Mouse (Mus musculus) embryonic facial prominence, embryonic 15.5 days (tissue): ENCODE measurements around the gene Armt1. TPM values are rescaled to one million over a fixed set of nuclear protein-coding genes. Genes with fewer than 3 reads are reported as not detected.
"Not testable (repeated sequence)": the region's sequence is repeated elsewhere in the genome, so short reads cannot be mapped to it uniquely, and the experiment has no call there.

Source experiments
- ATAC-seq: fragments of 200-750 bp; cut with Nextera tagmentation; 2 replicates; pipeline ENCODE4 v1.8.0; 2017; ENCODE audit warnings: low read depth, moderate TSS enrichment; ENCODE audit not compliant: insufficient number of reproducible peaks, low FRiP score, low TSS enrichment
- H3K27ac ChIP-seq: fragments of 300-500 bp; sonication (generic); replicated peaks from 2 replicates; pipeline ENCODE4 v1.5.1; 2015; ENCODE audit warnings: mild to moderate bottlenecking, inconsistent platforms
- H3K27me3 ChIP-seq: fragments of 300-500 bp; sonication (generic); 2 replicates; pipeline ENCODE4 v1.6.1; 2015; ENCODE audit warnings: inconsistent platforms
- H3K36me3 ChIP-seq: fragments of 300-500 bp; sonication (generic); 2 replicates; pipeline ENCODE4 v1.6.1; 2015; ENCODE audit warnings: mild to moderate bottlenecking, inconsistent platforms
- H3K4me1 ChIP-seq: fragments of 300-500 bp; sonication (generic); 2 replicates; pipeline ENCODE4 v1.6.1; 2015; ENCODE audit warnings: inconsistent platforms
- H3K4me2 ChIP-seq: fragments of 300-500 bp; sonication (generic); replicated peaks from 2 replicates; pipeline ENCODE4 v1.6.1; 2015; ENCODE audit warnings: mild to moderate bottlenecking, inconsistent platforms
- H3K4me3 ChIP-seq: fragments of 300-500 bp; sonication (generic); replicated peaks from 2 replicates; pipeline ENCODE4 v1.5.1; 2015; ENCODE audit warnings: mild to moderate bottlenecking, inconsistent platforms
- H3K9ac ChIP-seq: fragments of 300-500 bp; sonication (generic); 2 replicates; pipeline ENCODE4 v1.6.1; 2015; ENCODE audit warnings: inconsistent platforms
- H3K9me3 ChIP-seq: fragments of 300-500 bp; sonication (generic); replicated peaks from 2 replicates; pipeline ENCODE4 v1.6.1; 2016; ENCODE audit warnings: inconsistent platforms
- WGBS: fragments of 180-500 bp; shearing (Covaris S2); methylation state at CpG from one replicate; pipeline ENCODE4 v1.1.7; 2015; 5-methylcytosine and 5-hydroxymethylcytosine counted together
- polyA plus RNA-seq: library from polyadenylated mRNA; unstranded; fragments of >200 nt; fragmentation: Nextera tagmentation; extraction: Ambion mirVana; gene quantifications from 2 replicates; pipeline ENCODE4 v1.2.1, GENCODE M21; 2015

Armt1 gene
- polyA plus RNA-seq, 1 experiment from 2014 or later: 17.8 TPM

- Histone ChIP-seq H3K27ac (no peak overlapping the region), H3K9me3 (no peaks in the 10 kb centered on the region), H3K4me3 (no peak overlapping the region), H3K27me3 (no peaks in the 10 kb centered on the region), H3K4me1 (peaks cover 17% of the 10 kb centered on the region), H3K36me3 (peaks cover 32% of the 10 kb centered on the region), H3K9ac (no peak overlapping the region), H3K4me2 (no peak overlapping the region)
- no peak for ATAC-seq
- WGBS: 83% methylated on average over 3 of the region's 3 CpGs
Observed at GRCm38 (mm10) chr10:4395321-4395720, 36.9 kb upstream of the Armt1 start.

- Histone ChIP-seq H3K9me3 (no peaks in the 10 kb centered on the region), H3K4me2 (no peak overlapping the region), H3K36me3 (peaks cover 34% of the 10 kb centered on the region), H3K4me1 (no peaks in the 10 kb centered on the region), H3K9ac (no peak overlapping the region), H3K27me3 (no peaks in the 10 kb centered on the region), H3K4me3 (no peak overlapping the region), H3K27ac (no peak overlapping the region)
- WGBS: 84% methylated on average over 5 of the region's 5 CpGs
- no peak for ATAC-seq
Observed at GRCm38 (mm10) chr10:4398058-4398457, 34.2 kb upstream of the Armt1 start.

- Histone ChIP-seq H3K9ac (no peak overlapping the region), H3K36me3 (peaks cover 32% of the 10 kb centered on the region), H3K27ac (no peak overlapping the region), H3K27me3 (no peaks in the 10 kb centered on the region), H3K4me3 (no peak overlapping the region), H3K9me3 (no peaks in the 10 kb centered on the region), H3K4me1 (no peaks in the 10 kb centered on the region), H3K4me2 (no peak overlapping the region)
- WGBS: 57% methylated on average over 5 of the region's 5 CpGs
- ATAC-seq: no peak
Observed at GRCm38 (mm10) chr10:4404895-4405491, 27.3 kb upstream of the Armt1 start.

GRCm38 (mm10) chr10:4405511-4405910 is 26.8 kb upstream of the Armt1 start:
- H3K27ac ChIP-seq: no peak overlapping the region
- no peak overlapping the region for H3K4me2 ChIP-seq
- H3K4me1 ChIP-seq: no peaks in the 10 kb centered on the region
- H3K4me3 ChIP-seq: no peak overlapping the region
- H3K27me3 ChIP-seq: no peaks in the 10 kb centered on the region
- 89% methylated on average over 5 of the region's 5 CpGs for WGBS
- no peak for ATAC-seq
- no peaks in the 10 kb centered on the region for H3K9me3 ChIP-seq
- H3K36me3 ChIP-seq: peaks cover 36% of the 10 kb centered on the region
- no peak overlapping the region for H3K9ac ChIP-seq

- peaks cover 37% of the 10 kb centered on the region for H3K36me3 ChIP-seq
- 85% methylated on average over 1 of the region's 1 CpGs for WGBS
- H3K27ac ChIP-seq: no peak overlapping the region
- ATAC-seq: no peak
- no peaks in the 10 kb centered on the region for H3K9me3 ChIP-seq
- no peaks in the 10 kb centered on the region for H3K27me3 ChIP-seq
- H3K4me1 ChIP-seq: no peaks in the 10 kb centered on the region
- H3K4me2 ChIP-seq: no peak overlapping the region
- H3K9ac ChIP-seq: no peak overlapping the region
- H3K4me3 ChIP-seq: no peak overlapping the region
Observed at GRCm38 (mm10) chr10:4407191-4407590, 25.1 kb upstream of the Armt1 start.

GRCm38 (mm10) chr10:4425245-4425644 is 7.0 kb upstream of the Armt1 start:
- Histone ChIP-seq H3K9me3 (no peaks in the 10 kb centered on the region), H3K36me3 (peaks cover 40% of the 10 kb centered on the region), H3K4me3 (no peak overlapping the region), H3K9ac (no peak overlapping the region), H3K27ac (no peak overlapping the region), H3K27me3 (no peaks in the 10 kb centered on the region), H3K4me2 (no peak overlapping the region), H3K4me1 (no peaks in the 10 kb centered on the region)
- 78% methylated on average over 8 of the region's 8 CpGs for WGBS
- no peak for ATAC-seq

GRCm38 (mm10) chr10:4430399-4430798 is 1.9 kb upstream of the Armt1 start:
- Histone ChIP-seq H3K27ac (no peak overlapping the region), H3K9ac (no peak overlapping the region), H3K4me1 (peaks cover 17% of the 10 kb centered on the region), H3K4me2 (no peak overlapping the region), H3K27me3 (no peaks in the 10 kb centered on the region), H3K4me3 (no peak overlapping the region), H3K36me3 (peaks cover 21% of the 10 kb centered on the region), H3K9me3 (no peaks in the 10 kb centered on the region)
- 88% methylated on average over 8 of the region's 8 CpGs for WGBS
- ATAC-seq: no peak

GRCm38 (mm10) chr10:4430826-4431225 is 1.4 kb upstream of the Armt1 start:
- Histone ChIP-seq H3K4me2 (peak overlapping the region; percentile 69), H3K9ac (0 out of 2 replicates have a peak overlapping the region, but pooled peaks have one; percentile 3), H3K4me3 (peak overlapping the region; percentile 74), H3K4me1 (peaks cover 17% of the 10 kb centered on the region), H3K27me3 (no peaks in the 10 kb centered on the region), H3K27ac (no peak overlapping the region), H3K9me3 (no peaks in the 10 kb centered on the region), H3K36me3 (peaks cover 19% of the 10 kb centered on the region)
- 85% methylated on average over 3 of the region's 3 CpGs for WGBS
- ATAC-seq: no peak

- Histone ChIP-seq H3K4me1 (peaks cover 17% of the 10 kb centered on the region), H3K4me2 (peak overlapping the region; percentile 69), H3K27me3 (no peaks in the 10 kb centered on the region), H3K9me3 (no peaks in the 10 kb centered on the region), H3K36me3 (peaks cover 17% of the 10 kb centered on the region), H3K4me3 (peak overlapping the region; percentile 74), H3K27ac (0 out of 2 replicates have a peak overlapping the region, but pooled peaks have one; percentile 55), H3K9ac (peak overlapping the region; percentile 63)
- ATAC-seq: peak; percentile 3; the same call in 1 of the 2 replicates
- WGBS: 9% methylated on average over 5 of the region's 5 CpGs
Observed at GRCm38 (mm10) chr10:4431746-4432122, 533 bp upstream of the Armt1 start.

GRCm38 (mm10) chr10:4432996-4433755 is 909 bp downstream of the Armt1 start:
- H3K4me1 ChIP-seq: peaks cover 17% of the 10 kb centered on the region
- peaks cover 14% of the 10 kb centered on the region for H3K36me3 ChIP-seq
- peak overlapping the region; percentile 74 for H3K4me3 ChIP-seq
- H3K4me2 ChIP-seq: peak overlapping the region; percentile 59
- peak overlapping the region; percentile 91 for H3K27ac ChIP-seq
- H3K9ac ChIP-seq: peak overlapping the region; percentile 76
- H3K27me3 ChIP-seq: no peaks in the 10 kb centered on the region
- no peaks in the 10 kb centered on the region for H3K9me3 ChIP-seq
- WGBS: 7% methylated on average over 19 of the region's 19 CpGs
- no peak for ATAC-seq

- not testable (repeated sequence) for H3K9ac ChIP-seq, H3K4me3 ChIP-seq, H3K9me3 ChIP-seq, H3K27ac ChIP-seq, ATAC-seq, H3K27me3 ChIP-seq
- 90% methylated on average over 2 of the region's 2 CpGs for WGBS
- Histone ChIP-seq H3K4me2 (peak overlapping the region; percentile 59; the same call in 1 of the 2 replicates), H3K36me3 (peaks cover 17% of the 10 kb centered on the region), H3K4me1 (peaks cover 17% of the 10 kb centered on the region)
Observed at GRCm38 (mm10) chr10:4433871-4434270, 1.6 kb downstream of the Armt1 start.
